Mouse (Mus musculus) heart, embryonic 11.5 days (tissue): ENCODE data around the gene Fdps. TPM values are rescaled to one million over a fixed set of nuclear protein-coding genes. Genes with fewer than 3 reads are reported as not detected.
A peak's percentile ranks its signal among the peaks of the same experiment; 100 is the strongest.

Experiments
- ATAC-seq: fragments of 200-750 bp; cut with Nextera tagmentation; replicated peaks from 2 replicates; pipeline ENCODE4 v1.8.0; 2017; ENCODE audit warnings: moderate library complexity; ENCODE audit not compliant: insufficient number of reproducible peaks, low FRiP score, low TSS enrichment
- H3K27ac ChIP-seq: fragments of 300-500 bp; sonication (generic); 2 replicates; pipeline ENCODE4 v1.5.1; 2014; ENCODE audit warnings: mild to moderate bottlenecking, low read depth, low read length
- H3K27me3 ChIP-seq: fragments of 300-500 bp; sonication (generic); 2 replicates; pipeline ENCODE4 v1.6.1; 2014; ENCODE audit warnings: mild to moderate bottlenecking, low read length, mixed read lengths; ENCODE audit not compliant: control insufficient read depth, insufficient read depth
- H3K36me3 ChIP-seq: fragments of 300-500 bp; sonication (generic); 2 replicates; pipeline ENCODE4 v1.6.1; 2014; ENCODE audit warnings: mild to moderate bottlenecking, low read length, moderate library complexity, mixed read lengths; ENCODE audit not compliant: control insufficient read depth, insufficient read depth
- H3K4me1 ChIP-seq: fragments of 300-500 bp; sonication (generic); 2 replicates; pipeline ENCODE4 v1.6.1; 2014; ENCODE audit warnings: low read length; ENCODE audit not compliant: control insufficient read depth, insufficient read depth
- H3K4me2 ChIP-seq: fragments of 300-500 bp; sonication (generic); 2 replicates; pipeline ENCODE4 v1.6.1; 2014; ENCODE audit warnings: mild to moderate bottlenecking, moderate library complexity
- H3K4me3 ChIP-seq: fragments of 300-500 bp; sonication (generic); 2 replicates; pipeline ENCODE4 v1.5.1; 2014; ENCODE audit warnings: low read depth, low read length
- H3K9ac ChIP-seq: fragments of 300-500 bp; sonication (generic); 2 replicates; pipeline ENCODE4 v1.6.1; 2014; ENCODE audit warnings: mild to moderate bottlenecking, low read depth, low read length, moderate library complexity
- H3K9me3 ChIP-seq: fragments of 300-500 bp; sonication (generic); replicated peaks from 2 replicates; pipeline ENCODE4 v1.6.1; 2016; ENCODE audit warnings: low read length; ENCODE audit not compliant: control insufficient read depth
- WGBS: fragments of 180-500 bp; shearing (Covaris S2); extraction: QIAGEN DNeasy Blood & Tissue Kit; methylation state at CpG from one replicate; pipeline ENCODE4 v1.1.7; 2014; ENCODE audit not compliant: insufficient replicate concordance; 5-methylcytosine and 5-hydroxymethylcytosine counted together
- polyA plus RNA-seq: library from polyadenylated mRNA; unstranded; fragments of >200 nt; fragmentation: Nextera tagmentation; extraction: Ambion mirVana; gene quantifications from 2 replicates; pipeline ENCODE4 v1.2.1, GENCODE M21; 2014

Fdps gene
- polyA plus RNA-seq, 1 experiment from 2014 or later, result 165 TPM

- peaks cover 10% of the 10 kb centered on the region; the same call in 1 of the 2 replicates for H3K4me1 ChIP-seq
- H3K4me3 ChIP-seq, result no peak overlapping the region
- peaks cover 3% of the 10 kb centered on the region for H3K27me3 ChIP-seq
- H3K36me3 ChIP-seq, result no peaks in the 10 kb centered on the region
- H3K9ac ChIP-seq, result no peak overlapping the region
- H3K27ac ChIP-seq, result peak overlapping the region; percentile 59; the same call in 1 of the 2 replicates
- ATAC-seq, result 0 out of 2 replicates have a peak, but pooled peaks have one; percentile 13
- no peaks in the 10 kb centered on the region for H3K9me3 ChIP-seq
- 38% methylated on average over 1 of the region's 1 CpGs for WGBS
- no peak overlapping the region for H3K4me2 ChIP-seq
These were observed 32.0 kb upstream of the Fdps start for GRCm38 (mm10) chr3:89133752-89134151.

- H3K27ac ChIP-seq, result peak overlapping the region; percentile 59
- peak overlapping the region; percentile 73 for H3K4me2 ChIP-seq
- 53% methylated on average over 7 of the region's 7 CpGs for WGBS
- ATAC-seq, result no peak
- peaks cover 3% of the 10 kb centered on the region for H3K27me3 ChIP-seq
- H3K9me3 ChIP-seq, result no peaks in the 10 kb centered on the region
- no peak overlapping the region for H3K4me3 ChIP-seq
- peaks cover 10% of the 10 kb centered on the region; the same call in 1 of the 2 replicates for H3K4me1 ChIP-seq
- H3K9ac ChIP-seq, result no peak overlapping the region
- H3K36me3 ChIP-seq, result no peaks in the 10 kb centered on the region
These were observed 31.3 kb upstream of the Fdps start for GRCm38 (mm10) chr3:89133063-89133450.

DNA sequence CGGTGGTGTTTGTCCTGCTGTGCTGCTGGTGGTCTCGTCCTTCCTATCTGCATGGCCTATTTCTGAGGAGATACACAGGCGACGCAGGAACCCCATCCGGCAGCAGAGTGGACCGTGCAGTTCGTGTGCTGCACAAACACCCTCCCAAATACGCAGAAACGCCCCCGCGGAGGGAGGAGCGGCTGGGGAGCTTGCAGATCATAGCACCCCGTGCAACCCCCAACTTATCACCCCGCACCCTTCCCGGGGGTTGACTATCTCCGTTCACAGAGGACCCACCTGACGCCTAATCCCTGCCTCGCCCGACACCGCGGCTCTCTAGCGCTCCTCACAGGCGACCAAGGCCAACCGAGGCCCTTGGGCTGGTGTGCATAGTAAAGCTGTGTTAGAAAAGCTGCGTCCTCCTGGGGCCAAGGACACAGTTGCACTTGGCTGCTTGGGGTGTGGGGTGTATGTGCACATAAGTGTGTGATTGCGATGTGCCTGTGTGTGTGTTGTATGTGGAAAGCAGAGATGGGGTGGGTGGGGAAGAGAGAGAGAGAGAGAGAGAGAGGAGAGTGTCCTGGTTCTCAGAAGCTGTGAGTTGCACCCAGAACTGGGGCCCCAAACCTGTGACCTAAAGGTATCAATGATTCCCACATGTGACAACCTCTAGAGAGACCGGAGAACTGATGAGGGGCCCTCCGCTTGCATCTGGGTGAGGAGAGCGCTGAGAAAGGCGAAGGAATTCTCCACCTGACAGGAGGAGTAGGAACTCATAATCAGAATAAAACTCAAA, 30.7 kb upstream of the Fdps start:
- Histone ChIP-seq H3K9ac (peak overlapping the region; percentile 61), H3K27me3 (peaks cover 3% of the 10 kb centered on the region), H3K4me1 (peaks cover 10% of the 10 kb centered on the region; the same call in 1 of the 2 replicates), H3K9me3 (no peaks in the 10 kb centered on the region), H3K36me3 (no peaks in the 10 kb centered on the region), H3K4me3 (peak overlapping the region; percentile 37), H3K27ac (peak overlapping the region; percentile 31; the same call in 1 of the 2 replicates), H3K4me2 (peak overlapping the region; percentile 73)
- ATAC-seq, result peak; percentile 85
- WGBS, result 15% methylated on average over 30 of the region's 30 CpGs

DNA sequence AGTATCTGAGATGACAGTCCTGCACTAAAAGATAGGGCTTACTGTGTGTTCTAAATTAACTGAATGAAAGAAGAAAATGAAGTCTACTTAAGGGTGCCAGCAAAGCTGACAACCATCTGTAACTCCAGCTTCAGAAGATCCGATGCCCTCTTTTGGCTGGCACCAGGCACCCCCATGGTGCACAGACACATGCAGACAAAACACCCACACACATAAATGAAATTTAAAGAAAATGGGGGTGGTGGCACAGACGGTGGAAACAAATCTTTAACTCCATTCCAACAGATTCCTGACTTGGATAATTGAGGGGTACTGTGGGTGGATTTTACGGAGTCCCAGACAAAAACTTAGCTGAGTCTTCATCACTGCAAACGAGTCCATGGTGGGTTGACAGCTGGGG, 30.1 kb upstream of the Fdps start:
- Histone ChIP-seq H3K4me1 (peaks cover 10% of the 10 kb centered on the region; the same call in 1 of the 2 replicates), H3K27ac (peak overlapping the region; percentile 31; the same call in 1 of the 2 replicates), H3K36me3 (no peaks in the 10 kb centered on the region), H3K4me2 (peak overlapping the region; percentile 73), H3K27me3 (peaks cover 3% of the 10 kb centered on the region), H3K9ac (peak overlapping the region; percentile 61), H3K4me3 (peak overlapping the region; percentile 37), H3K9me3 (no peaks in the 10 kb centered on the region)
- WGBS, result 44% methylated on average over 4 of the region's 4 CpGs
- no peak for ATAC-seq

- WGBS, result 92% methylated on average over 3 of the region's 3 CpGs
- ATAC-seq, result no peak
- no peaks in the 10 kb centered on the region for H3K9me3 ChIP-seq
- H3K4me1 ChIP-seq, result peaks cover 10% of the 10 kb centered on the region; the same call in 1 of the 2 replicates
- no peak overlapping the region for H3K4me2 ChIP-seq
- H3K27me3 ChIP-seq, result peaks cover 3% of the 10 kb centered on the region
- no peak overlapping the region for H3K4me3 ChIP-seq
- no peak overlapping the region for H3K9ac ChIP-seq
- H3K36me3 ChIP-seq, result no peaks in the 10 kb centered on the region
- H3K27ac ChIP-seq, result no peak overlapping the region
These were observed 28.1 kb upstream of the Fdps start for GRCm38 (mm10) chr3:89129908-89130307.

DNA sequence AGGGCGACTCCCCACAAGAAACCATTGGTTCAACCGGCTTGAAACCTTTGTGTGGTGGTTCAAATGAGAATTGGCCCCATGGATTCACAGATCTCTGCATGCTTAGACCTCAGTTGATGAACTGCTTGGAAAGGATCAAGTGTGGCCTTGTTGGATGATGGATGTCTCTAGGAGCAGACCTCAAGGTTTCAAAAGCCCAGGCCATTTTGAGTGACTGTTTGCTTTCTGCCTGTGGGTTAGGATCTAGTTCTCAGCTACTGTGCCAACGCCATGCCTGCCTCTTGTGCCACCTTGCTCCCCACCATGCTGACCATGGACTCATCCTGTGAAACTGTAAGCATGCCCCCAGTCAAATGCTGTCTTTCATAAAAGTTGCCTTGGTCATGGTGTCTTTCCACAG, 24.2 kb upstream of the Fdps start:
- Histone ChIP-seq H3K4me1 (no peaks in the 10 kb centered on the region), H3K9me3 (no peaks in the 10 kb centered on the region), H3K36me3 (no peaks in the 10 kb centered on the region), H3K27ac (no peak overlapping the region), H3K4me3 (no peak overlapping the region), H3K9ac (no peak overlapping the region), H3K27me3 (no peaks in the 10 kb centered on the region), H3K4me2 (no peak overlapping the region)
- 85% methylated on average over 3 of the region's 3 CpGs for WGBS
- ATAC-seq, result no peak

- no peak overlapping the region for H3K4me2 ChIP-seq
- no peaks in the 10 kb centered on the region for H3K36me3 ChIP-seq
- H3K27ac ChIP-seq, result no peak overlapping the region
- 65% methylated on average over 3 of the region's 3 CpGs for WGBS
- no peaks in the 10 kb centered on the region for H3K9me3 ChIP-seq
- no peak for ATAC-seq
- H3K9ac ChIP-seq, result no peak overlapping the region
- H3K4me1 ChIP-seq, result no peaks in the 10 kb centered on the region
- no peak overlapping the region for H3K4me3 ChIP-seq
- H3K27me3 ChIP-seq, result no peaks in the 10 kb centered on the region
These were observed 22.5 kb upstream of the Fdps start for GRCm38 (mm10) chr3:89124241-89124640.

DNA sequence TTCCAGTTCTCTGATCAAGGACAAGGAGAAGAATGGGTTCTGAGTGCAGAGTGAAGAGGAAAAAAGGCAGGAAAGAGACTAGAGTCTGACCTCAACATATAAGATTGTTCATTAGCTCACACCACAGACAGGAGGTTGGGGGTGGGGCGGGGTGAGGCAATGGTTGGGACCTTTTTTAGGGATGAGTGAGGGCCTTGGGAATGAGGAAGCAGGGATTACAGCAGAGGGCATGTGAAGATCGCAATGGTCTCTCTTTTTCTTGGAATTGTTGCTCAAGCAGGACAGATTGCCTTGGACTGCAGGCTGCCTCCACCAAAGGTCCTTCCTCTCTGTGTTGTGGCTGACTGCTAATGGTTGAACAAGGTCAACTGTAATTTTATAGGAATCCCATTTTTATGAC, 21.6 kb upstream of the Fdps start:
- Histone ChIP-seq H3K27me3 (no peaks in the 10 kb centered on the region), H3K27ac (no peak overlapping the region), H3K4me2 (no peak overlapping the region), H3K9ac (no peak overlapping the region), H3K36me3 (no peaks in the 10 kb centered on the region), H3K9me3 (no peaks in the 10 kb centered on the region), H3K4me1 (no peaks in the 10 kb centered on the region), H3K4me3 (no peak overlapping the region)
- ATAC-seq, result no peak
- WGBS, result 68% methylated on average over 2 of the region's 2 CpGs

DNA sequence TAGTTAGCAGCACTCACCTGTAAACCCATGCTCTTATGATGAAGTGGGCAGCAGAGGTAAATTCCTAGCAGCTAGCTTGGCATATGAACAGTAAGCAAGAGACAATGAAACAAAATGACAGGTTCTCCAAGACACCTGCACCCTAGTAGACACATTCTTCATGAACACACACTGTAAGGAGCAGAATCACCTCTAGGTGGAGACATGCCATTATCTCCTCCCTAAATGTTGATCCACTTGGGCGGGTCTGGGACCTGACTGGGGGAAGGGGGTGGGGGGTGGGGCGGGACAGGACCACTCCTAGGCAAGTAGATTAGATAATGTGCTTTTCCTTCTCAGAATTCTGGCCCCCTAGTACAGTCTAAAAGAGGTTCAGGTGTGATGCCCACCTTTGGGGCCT, 13.8 kb upstream of the Fdps start:
- Histone ChIP-seq H3K27me3 (no peaks in the 10 kb centered on the region), H3K4me1 (no peaks in the 10 kb centered on the region), H3K36me3 (no peaks in the 10 kb centered on the region), H3K27ac (no peak overlapping the region), H3K4me3 (no peak overlapping the region), H3K9me3 (no peaks in the 10 kb centered on the region), H3K9ac (no peak overlapping the region), H3K4me2 (no peak overlapping the region)
- 0% methylated on average over 2 of the region's 2 CpGs for WGBS
- 0 out of 2 replicates have a peak, but pooled peaks have one; percentile 22 for ATAC-seq
